Mouse (Mus musculus) gastrocnemius, adult 2 months (tissue): ENCODE measurements at regions not wholly inside any gene's neighbourhood (a gene's known extent, or its start where the extent isn't known, plus 50 kb on each side); places are given as distances from the start of the nearest gene placed in this dataset.

Experiments used
- DNase-seq: peaks from one replicate; pipeline ENCODE4 v3.0.0; 2022
- H3K27ac ChIP-seq: fragments of 200-600 bp; 2 replicates; pipeline ENCODE4 v1.8.1; 2022; ENCODE audit warnings: mild to moderate bottlenecking
- H3K4me3 ChIP-seq: fragments of 200-600 bp; 2 replicates; pipeline ENCODE4 v1.8.1; 2022; ENCODE audit warnings: mild to moderate bottlenecking, moderate library complexity
- CTCF ChIP-seq: fragments of 200-600 bp; IDR thresholded peaks from 2 replicates; pipeline ENCODE4 v1.8.1; 2022; ENCODE audit warnings: antibody characterized with exemption, mild to moderate bottlenecking, moderate library complexity
- intact Hi-C: fragments of 180-260 bp; cut with DNase I; formaldehyde crosslinking; loops from one replicate; pipeline ENCODE4 v1.15.1; 2025

DNA sequence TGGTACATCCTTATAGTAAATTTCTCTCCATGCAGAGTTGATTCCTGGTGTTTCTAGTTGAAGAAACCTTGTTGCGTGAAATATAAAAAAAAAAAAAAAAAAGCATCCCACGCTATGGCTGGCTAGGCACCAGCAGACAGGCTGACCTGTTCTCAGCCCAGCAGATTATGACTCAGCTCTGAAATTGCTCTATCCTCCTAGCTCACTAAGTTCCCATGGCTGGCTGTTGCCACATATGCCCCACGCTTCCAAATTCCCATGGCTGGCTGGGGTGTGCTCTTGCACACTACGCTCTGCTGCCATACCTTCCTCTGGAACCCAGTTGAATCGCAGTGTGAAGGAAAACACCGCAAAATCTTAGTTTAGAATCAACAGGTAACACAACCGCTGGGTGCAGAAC lies 270.1 kb downstream of the Mid1ip1 start:
- no peak for TF ChIP-seq CTCF
- H3K4me3 ChIP-seq = no peak overlapping the region
- no peak overlapping the region for H3K27ac ChIP-seq
- intact Hi-C loops = no loop called here
- DNase-seq = no peak

DNA sequence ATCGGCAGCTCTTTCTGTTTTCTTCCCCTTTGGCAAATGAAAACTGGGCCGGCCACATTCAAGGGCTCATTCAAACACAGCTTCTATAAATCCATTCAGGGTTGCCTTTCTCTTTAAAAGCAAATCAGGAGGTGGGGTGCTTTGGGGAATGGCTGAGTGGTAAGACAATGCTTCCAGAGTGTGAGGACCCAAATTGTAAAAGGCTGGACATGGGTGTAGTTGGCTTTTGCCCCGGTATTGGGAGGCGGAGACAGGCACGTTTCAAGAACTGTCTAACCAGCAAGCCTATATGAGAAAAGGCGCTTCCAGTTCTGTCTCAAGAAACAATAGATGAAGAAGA lies 277.0 kb downstream of the Mid1ip1 start:
- intact Hi-C loops = no loop called here
- no peak for TF ChIP-seq CTCF
- H3K4me3 ChIP-seq = peak overlapping the region; percentile 55
- no peak for DNase-seq
- no peak overlapping the region for H3K27ac ChIP-seq

DNA sequence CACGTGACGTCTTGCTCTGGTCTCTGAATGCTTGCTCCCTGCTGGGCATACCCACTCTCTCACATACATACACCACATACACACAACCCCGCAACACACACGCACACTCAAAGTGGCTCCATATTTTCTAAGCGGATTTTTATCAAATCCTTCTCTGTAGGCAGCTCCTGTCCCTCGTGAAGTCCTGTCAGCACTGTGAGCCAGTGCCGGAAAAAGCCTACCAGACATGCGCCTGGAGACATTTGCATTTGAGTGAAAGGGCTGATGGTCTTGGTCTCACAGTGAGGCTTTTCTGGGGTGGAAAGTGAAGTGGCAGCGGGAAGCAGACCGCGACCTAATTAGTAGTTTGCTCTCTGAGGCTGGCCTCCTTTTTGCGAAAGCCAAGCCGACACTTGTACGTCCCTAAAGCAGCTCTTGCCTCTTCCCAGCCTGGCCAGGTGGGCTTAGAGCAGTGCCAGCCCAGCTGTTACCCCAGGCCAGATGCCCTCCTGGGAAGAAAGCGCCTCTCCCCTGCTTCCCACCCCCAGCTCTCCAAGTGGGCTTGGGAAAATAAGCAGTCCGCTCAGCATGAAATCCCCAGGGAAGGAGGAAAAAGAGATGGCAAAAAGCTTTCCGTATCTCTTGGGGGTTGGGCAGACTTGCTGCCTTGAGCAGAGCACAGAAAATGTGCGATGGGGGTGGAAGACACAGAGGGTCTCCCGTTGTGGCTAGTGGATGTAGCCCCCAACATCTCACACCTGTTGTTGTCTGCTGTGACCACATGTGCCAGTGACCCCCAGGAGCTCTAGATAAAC lies 277.6 kb downstream of the Mid1ip1 start:
- intact Hi-C loops = no loop called here

DNA sequence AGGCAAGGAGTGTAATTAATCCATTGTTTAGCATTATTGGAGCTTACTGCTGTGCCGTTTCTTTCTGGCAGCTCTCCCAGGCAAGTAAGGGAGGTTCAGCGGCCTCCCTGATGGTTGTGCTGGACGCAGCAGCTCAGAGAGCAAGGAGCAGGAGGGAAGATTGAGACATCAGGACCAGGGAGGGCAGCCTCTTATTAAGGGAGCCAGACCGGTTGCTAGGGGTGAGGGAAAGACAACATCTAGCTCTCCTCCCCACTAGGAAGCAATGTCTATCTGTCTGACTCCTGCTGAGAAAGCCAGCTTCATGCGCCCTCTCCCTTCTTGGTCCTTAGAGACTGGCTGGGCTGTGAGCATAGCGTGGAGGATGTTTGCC lies 278.2 kb downstream of the Mid1ip1 start:
- no peak overlapping the region for H3K27ac ChIP-seq
- DNase-seq = no peak
- intact Hi-C loops = no loop called here
- peak overlapping the region; percentile 55 for H3K4me3 ChIP-seq
- TF ChIP-seq CTCF = no peak

More for the DNA sequence above, 277.6 kb downstream of the Mid1ip1 start:
- Histone ChIP-seq H3K4me3 (peak overlapping the region; percentile 55), H3K27ac (no peak overlapping the region)
- no peak for DNase-seq
- no peak for TF ChIP-seq CTCF

DNA sequence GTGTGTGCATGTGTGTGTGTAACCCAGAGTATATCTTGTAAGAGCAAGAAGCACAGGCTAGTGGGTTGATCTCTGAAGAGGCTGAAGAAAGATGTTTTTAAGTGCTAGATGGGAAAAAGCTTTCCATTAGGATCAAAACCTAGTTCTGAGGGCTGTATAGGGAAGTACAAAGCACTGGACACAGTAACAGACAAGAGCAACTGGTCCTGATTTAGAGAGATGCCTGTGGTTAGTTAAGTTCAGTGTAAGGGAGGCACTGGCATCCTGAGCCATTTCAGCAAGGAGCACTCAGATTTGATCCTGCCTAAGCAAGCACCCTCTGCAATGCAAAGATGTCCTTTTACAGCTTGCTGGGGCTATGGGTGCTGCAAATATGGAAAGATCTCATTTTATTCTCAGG lies 280.1 kb downstream of the Mid1ip1 start:
- Histone ChIP-seq H3K27ac (no peak overlapping the region), H3K4me3 (no peak overlapping the region)
- no peak for DNase-seq
- intact Hi-C loops = no loop called here
- no peak for TF ChIP-seq CTCF

DNA sequence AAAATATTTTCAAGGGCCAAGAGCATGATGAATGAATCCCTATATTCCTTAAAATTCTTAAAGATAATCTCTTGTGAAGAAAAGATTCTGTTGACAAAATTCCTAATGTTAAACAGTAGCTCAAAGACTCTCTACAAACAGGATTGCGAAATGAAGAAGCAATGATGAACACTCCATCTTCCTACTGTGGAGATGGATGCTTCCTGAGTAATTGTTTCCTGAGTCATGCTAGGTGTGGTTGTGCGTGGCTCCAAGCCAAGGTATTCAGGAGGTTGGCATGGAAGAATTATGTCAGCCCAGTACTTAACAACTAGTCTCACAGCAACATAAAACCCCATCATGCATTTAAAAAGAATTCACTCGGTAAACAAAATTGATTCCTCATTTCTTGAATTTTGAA lies 286.4 kb downstream of the Mid1ip1 start:
- Histone ChIP-seq H3K4me3 (no peak overlapping the region), H3K27ac (no peak overlapping the region)
- intact Hi-C loops = no loop called here
- no peak for TF ChIP-seq CTCF
- no peak for DNase-seq

DNA sequence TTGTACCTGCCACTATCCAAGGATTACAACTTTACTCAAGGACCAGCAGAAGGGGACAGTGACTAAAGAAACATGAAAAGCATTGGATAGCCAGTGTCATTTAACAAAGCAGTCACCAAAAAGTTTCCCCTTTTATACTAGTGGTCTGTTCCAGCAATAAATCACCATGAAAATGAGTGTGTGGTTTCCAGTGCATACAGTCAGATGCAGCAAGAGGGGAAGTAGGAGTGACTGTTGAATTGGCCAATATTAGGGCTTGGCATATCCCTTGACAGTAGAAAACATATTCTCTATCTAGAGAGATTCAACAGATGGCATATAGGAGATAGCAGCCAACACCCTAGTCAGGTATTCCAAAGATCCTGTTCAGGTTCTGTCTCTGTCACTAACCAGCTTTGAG lies 259.8 kb upstream of the H2al1a start:
- DNase-seq = no peak
- no peak overlapping the region for H3K4me3 ChIP-seq
- intact Hi-C loops = no loop called here
- no peak overlapping the region for H3K27ac ChIP-seq
- no peak for TF ChIP-seq CTCF

DNA sequence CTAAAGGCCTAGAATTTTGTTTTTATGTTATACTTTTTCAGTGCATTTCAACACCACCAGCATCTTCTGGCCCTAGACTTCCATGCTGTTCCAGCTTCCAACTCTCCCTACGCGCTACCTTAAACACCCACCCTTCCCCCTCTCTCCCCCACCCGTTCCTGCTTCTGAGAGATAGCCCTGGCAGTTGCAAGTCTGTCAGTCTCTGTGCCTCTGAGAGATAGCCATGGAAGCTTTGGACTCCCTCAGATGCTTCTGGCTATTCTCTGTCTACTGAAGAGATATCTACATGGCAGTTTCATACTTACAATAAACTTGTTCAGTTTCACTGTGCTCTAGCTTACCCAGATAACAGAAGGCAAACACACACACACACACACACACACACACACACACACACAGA lies 252.3 kb upstream of the H2al1a start:
- DNase-seq = no peak
- intact Hi-C loops = no loop called here
- no peak overlapping the region for H3K4me3 ChIP-seq
- no peak overlapping the region for H3K27ac ChIP-seq
- TF ChIP-seq CTCF = no peak

DNA sequence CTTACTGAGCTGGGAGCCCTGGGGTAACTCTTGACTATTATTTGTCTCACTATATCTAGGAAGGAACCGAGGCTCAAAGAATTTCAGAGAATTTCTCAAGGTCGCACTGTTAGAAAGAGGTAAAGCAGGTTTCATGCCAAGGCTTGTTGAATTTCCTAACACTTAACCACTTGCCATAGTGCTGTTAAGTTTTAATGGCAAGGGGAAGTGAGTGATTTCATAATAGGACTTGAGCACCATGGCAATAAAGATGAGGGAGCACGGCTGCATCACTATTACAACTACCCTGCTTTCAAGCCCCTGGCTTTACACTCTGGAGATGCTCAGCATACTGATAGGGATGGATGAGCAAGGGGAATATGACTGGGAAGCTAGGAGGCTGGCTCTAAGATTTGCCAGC lies 216.9 kb upstream of the H2al1a start:
- intact Hi-C loops = loop anchor here (10.0 kb wide), 1 partner anchor 367 kb away; the partner anchor contains the start of gene Mid1ip1
- no peak for TF ChIP-seq CTCF
- Histone ChIP-seq H3K4me3 (no peak overlapping the region), H3K27ac (no peak overlapping the region)
- no peak for DNase-seq

DNA sequence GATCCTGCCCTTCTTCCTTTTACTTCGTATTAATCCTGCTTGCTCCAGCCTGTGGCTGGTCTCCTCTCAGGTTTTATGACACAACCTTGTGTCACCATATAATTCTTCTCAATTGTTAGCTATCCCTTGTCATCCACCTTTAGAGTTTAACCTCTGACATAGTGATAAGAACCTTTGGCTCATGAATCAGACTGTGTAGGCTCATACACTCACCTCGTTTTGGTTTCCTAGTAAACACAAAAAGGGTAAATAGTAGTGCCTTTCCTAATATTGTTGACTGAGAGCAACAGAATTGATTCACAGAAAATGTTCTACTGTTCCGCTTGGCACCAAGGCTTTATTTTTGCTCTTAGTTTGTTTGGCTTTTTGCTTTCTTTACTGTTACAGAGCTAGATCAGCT lies 216.2 kb upstream of the H2al1a start:
- intact Hi-C loops = loop anchor here (10.0 kb wide), 1 partner anchor 368 kb away; the partner anchor contains the start of gene Mid1ip1
- no peak for DNase-seq
- Histone ChIP-seq H3K27ac (no peak overlapping the region), H3K4me3 (no peak overlapping the region)
- TF ChIP-seq CTCF = no peak

DNA sequence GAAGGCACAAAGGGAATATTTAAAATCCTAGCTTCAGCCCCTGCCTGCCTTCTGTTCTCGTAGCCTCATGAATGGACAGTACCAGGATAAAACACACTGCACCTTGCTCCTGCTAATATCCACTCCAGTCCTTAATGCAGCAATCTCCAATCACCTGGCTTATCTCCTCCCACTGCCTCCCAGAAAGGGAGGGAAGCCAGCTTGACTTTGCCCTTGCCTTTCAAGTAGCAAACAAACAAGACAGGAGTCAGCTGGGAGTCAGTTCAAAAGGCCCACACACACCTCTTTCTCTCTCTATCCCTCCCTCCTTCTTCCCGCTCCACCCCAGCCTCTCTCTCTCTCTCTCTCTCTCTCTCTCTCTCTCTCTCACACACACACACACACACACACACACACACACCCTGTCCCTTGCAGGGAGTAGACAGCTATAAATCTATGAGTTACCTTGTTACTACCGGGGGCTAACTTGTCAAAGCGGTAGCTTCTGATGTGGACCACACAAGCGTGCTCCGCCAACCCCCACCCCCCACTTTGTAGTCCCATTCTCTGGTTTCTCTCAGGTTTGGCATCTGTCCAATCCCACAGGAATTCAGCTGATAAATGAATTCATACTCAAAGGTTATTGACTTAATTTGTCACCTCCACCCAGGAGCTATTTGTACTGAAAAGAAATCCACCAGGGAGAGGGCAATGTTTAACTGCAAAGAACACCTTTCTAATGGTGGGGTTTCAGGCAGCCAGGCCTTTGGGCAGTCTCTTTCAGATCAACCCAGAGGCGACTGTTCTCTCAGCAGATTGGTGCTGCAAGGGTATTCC lies 212.6 kb upstream of the H2al1a start:
- TF ChIP-seq CTCF = no peak
- Histone ChIP-seq H3K4me3 (no peak overlapping the region), H3K27ac (no peak overlapping the region)
- DNase-seq = no peak
- intact Hi-C loops = loop anchor here (10.0 kb wide), 1 partner anchor 372 kb away; the partner anchor contains the start of gene Mid1ip1

DNA sequence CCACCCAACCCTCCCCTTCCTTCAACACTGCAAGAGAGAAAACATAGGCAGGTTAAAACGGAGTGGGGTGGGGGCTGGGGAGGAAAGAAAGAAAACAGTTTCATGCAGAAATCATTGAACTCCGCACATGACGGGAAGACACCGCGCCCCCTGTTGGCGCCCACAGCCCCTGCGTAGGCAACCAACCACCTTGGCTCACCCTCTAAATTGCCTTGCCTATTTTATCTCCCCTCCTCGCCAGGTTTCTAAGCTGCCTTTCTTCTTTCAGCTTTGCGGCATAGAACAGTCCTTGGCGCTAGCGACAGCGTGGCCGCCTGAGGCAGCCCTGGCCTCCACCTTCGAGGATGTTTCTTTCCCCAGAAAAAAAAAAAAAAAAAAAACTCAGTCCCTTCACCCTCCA lies 211.1 kb upstream of the H2al1a start:
- intact Hi-C loops = loop anchor here (10.0 kb wide), 1 partner anchor 373 kb away; the partner anchor contains the start of gene Mid1ip1
- H3K4me3 ChIP-seq = peak overlapping the region; percentile 28; the same call in 1 of the 2 replicates
- H3K27ac ChIP-seq = no peak overlapping the region
- TF ChIP-seq CTCF = peak; percentile 52
- peak; percentile 40 for DNase-seq

DNA sequence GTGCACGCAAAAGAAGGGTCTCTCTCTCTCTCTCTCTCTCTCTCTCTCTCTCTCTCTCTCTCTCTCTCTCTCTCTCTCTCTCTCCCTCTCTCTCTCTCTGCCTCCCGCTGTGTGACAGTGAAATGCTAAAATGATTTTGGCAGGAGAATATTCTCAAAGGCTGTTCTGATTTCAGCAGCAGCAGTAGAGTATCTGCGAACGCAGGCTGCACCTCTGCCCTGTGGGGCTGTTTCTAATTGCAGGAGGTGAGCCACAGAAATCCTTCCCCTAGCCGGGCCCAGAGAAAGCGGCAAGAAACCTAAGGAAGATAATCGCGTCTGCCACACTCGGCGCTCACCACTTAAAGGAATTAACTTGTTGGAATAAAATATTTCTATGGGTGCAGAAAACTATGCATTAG lies 210.6 kb upstream of the H2al1a start:
- Histone ChIP-seq H3K4me3 (no peak overlapping the region), H3K27ac (no peak overlapping the region)
- no peak for TF ChIP-seq CTCF
- no peak for DNase-seq
- intact Hi-C loops = loop anchor here (10.0 kb wide), 1 partner anchor 374 kb away; the partner anchor contains the start of gene Mid1ip1
